Mouse (Mus musculus) adrenal gland, postnatal 25 days (tissue): ENCODE results near the gene Txnrd3. TPM values are rescaled to one million over a fixed set of nuclear protein-coding genes. Genes with fewer than 3 reads are reported as not detected.

Experiments
- DNase-seq: peaks from one replicate; pipeline ENCODE4 v3.0.0; 2021; ENCODE audit warnings: mixed read lengths
- long read RNA-seq: library from polyadenylated mRNA; stranded (forward); transcript quantifications from one replicate; pipeline ENCODE4 v2.0.0, GENCODE M21; 2021
- total RNA-seq: library from RNA; stranded (reverse); gene quantifications from 2 replicates; pipeline ENCODE4 v1.2.3, GENCODE M21; 2021

The Txnrd3 gene
- 10.3 and 12.8 TPM in 2 replicates for total RNA-seq
- long read RNA-seq, transcript Txnrd3-201 (16 exons, 2,836 nt), result major isoform, 31 of 32 reads
- long read RNA-seq, partial matches to known transcripts, result 0 of 32 reads
- long read RNA-seq, other reads (novel, unspliced or antisense), result 1 of 32 reads

DNA sequence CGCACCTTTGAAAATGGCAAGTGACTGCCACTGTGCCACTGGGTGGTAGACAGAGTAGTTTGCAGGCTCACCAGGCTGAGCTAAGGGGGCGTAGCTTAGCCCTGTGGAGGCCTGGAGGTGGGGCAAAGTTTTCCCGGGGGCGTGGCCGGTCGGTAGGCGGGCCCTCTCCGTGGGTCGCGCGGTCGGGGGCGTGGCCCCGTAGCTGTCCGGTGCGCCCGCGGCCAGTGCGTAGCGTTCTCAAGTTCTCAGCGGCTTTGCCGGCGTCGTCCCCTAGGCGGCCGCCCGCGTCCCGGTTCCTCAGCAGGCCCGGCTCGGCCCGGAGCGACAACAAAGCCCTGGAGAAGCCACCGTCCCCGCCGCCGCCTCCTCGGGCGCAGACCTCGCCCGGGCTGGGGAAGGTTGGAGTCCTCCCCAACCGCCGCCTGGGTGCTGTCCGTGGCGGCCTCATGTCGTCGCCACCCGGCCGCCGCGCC is at the start of gene Txnrd3:
Gene Txnrd3 (plus strand): TSS at position 191 of the 473 bp plus-strand sequence.
- peak; percentile 95 for DNase-seq

- DNase-seq, result peak; percentile 95
Observed at GRCm38 (mm10) chr6:89595018-89595776, 48.6 kb upstream of the Txnrd3 start, which contains the start of gene Chchd6. TSS of gene Chchd6 (minus strand) at chr6:89595652.

GRCm38 (mm10) chr6:89595777-89596146 is 48.0 kb upstream of the Txnrd3 start:
- no peak for DNase-seq

- DNase-seq, result no peak
Observed at GRCm38 (mm10) chr6:89596510-89596909, 47.3 kb upstream of the Txnrd3 start.

DNA sequence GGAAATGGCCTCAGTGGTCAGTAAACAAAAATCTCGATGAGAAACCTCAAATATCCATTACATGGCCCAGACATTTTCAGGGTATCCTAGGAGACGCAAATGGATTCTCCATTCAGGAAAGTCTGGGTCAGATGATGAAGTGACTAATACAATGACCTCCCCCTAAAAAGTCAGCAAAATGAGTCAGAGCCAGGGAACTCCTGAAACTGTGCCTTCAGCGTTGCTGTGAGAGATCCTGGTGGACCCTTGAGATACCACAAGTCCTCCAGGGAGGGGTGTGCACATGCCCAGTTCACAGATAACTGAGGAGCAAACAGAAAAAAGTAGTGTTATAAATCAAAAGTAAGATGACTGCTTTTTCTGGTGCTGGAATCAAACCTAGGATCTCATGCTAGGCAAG is 37.7 kb upstream of the Txnrd3 start:
- no peak for DNase-seq

- DNase-seq, result no peak
Observed at GRCm38 (mm10) chr6:89607999-89608398, 35.8 kb upstream of the Txnrd3 start.

DNA sequence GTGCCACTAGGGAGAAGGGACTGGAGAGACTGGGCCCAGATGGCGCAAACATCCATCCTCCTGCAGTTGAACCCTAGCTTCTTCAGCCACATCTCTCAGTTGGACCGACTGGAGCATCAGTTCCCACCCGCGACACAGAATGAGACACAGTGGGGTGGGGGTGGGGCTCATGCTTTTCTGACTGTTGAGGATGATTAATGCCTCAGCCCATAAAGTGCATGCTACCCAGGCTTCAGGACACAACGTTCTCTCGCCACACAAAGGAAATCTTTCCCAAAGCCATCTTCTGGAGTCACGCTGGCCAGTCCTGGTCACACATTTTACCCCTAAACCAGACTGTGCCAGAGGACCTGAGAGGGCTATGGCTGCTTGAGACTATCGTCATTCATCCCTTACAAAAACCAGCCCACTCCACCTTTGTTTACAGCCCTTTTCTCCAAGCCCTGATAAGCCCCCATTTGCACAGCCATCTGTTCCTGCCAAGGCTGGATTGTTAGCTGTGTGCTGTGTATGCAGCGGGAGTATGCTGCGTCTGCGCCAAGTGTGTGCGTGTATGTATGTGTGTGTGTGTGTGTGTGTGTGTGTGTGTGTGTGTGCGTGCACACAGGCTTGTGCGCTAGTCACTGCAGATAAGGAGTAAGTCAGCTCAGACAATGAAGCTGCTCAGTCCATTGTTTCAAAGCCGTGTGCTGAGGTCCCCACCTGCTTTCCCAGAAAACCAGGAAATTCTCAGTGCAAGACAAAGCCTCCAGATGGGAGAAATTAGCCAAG is 30.3 kb upstream of the Txnrd3 start:
- no peak for DNase-seq

GRCm38 (mm10) chr6:89614107-89614471 is 29.7 kb upstream of the Txnrd3 start:
- DNase-seq, result no peak

- no peak for DNase-seq
Observed at GRCm38 (mm10) chr6:89614596-89615372, 29.0 kb upstream of the Txnrd3 start.

GRCm38 (mm10) chr6:89615373-89615755 is 28.4 kb upstream of the Txnrd3 start:
- DNase-seq, result no peak

GRCm38 (mm10) chr6:89622647-89623046 is 21.1 kb upstream of the Txnrd3 start:
- DNase-seq, result no peak

GRCm38 (mm10) chr6:89628045-89628785 is 15.6 kb upstream of the Txnrd3 start:
- no peak for DNase-seq

GRCm38 (mm10) chr6:89631809-89632562 is 11.8 kb upstream of the Txnrd3 start:
- DNase-seq, result peak; percentile 71

- DNase-seq, result no peak
Observed at GRCm38 (mm10) chr6:89633115-89633514, 10.7 kb upstream of the Txnrd3 start.

GRCm38 (mm10) chr6:89634400-89634799 is 9.4 kb upstream of the Txnrd3 start:
- DNase-seq, result peak; percentile 12

DNA sequence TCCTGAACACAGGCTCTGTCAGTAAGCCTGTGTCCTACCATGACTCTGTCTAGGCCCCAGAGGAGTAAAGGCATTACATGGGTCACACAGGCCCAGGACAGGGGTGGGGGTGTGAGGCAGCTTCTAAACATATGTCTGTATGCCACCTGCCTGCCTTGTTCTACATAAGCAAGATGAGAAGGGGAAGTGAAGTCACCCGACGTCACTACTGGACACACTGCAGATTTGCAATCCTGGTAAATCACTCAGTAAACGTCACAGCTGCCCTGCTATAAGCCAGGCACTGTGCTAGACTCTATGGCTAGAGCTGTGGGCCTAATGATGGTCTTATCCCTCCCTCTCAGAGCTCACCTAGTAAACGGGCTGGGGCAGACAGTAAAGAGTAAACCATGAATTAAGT is 5.8 kb upstream of the Txnrd3 start:
- no peak for DNase-seq

- peak; percentile 46 for DNase-seq
Observed at GRCm38 (mm10) chr6:89639025-89639424, 4.8 kb upstream of the Txnrd3 start.

DNA sequence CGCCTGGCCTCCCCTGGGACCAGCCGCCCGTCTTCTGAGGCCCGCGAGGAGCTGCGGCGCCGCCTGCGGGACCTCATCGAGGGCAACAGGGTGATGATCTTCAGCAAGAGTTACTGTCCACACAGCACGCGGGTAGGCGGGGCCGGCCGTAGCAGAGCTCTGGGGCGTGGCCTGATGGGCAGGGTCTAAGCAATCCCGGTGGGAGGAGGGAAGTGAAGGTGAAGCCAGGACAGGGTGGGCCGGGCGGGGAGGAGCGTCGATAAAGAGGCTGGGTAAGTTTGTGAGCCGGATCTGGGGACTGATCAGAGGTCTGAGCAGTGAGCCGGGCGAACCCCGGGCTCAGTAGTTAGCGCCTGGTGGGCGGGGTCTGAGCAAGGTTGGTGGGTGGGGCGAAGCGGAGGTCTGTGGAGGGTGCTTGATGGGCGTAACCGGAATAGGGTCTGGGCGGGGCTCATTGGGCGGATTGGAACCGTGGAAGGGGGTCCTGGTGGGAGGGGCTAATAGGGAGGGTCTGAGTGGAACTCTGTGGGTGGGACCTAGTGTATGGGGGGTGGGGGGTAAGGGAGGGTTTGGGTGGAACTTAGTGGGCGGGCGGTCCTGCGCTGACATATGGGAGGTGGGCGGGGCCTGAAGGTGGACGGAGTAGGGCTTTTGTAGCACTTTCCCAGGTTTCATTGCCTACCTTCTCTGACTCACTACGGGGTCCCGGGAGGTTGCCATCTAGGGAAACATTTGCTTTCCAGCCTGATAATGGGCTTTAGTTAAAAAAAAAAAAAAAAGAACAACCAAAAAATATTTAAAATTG is 685 bp downstream of the Txnrd3 start:
- peak; percentile 92 for DNase-seq

- DNase-seq, result no peak
Observed at GRCm38 (mm10) chr6:89649897-89650296, 6.1 kb downstream of the Txnrd3 start.

DNA sequence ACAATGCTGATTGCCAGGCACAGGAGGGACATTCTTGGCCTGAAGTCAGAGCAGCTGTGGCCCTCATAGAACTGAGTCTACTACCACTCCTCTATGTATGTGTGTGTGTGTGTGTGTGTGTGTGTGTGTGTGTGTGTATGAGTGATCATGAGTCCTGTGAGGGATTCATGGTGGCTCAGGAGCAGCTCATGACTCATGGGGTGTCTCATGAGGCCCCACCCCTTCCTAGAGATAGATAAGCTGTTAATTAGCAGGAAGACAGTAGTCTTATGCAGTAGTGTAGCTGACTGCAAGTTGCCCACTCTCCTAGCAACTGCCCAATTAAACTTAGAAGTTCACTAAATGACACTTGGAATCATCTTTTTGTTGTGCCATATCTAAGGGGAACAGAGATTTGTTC is 8.0 kb downstream of the Txnrd3 start:
- DNase-seq, result no peak
